Mouse (Mus musculus) Muller cell, postnatal 12 days (primary cell): ENCODE measurements at regions not wholly inside any gene's neighbourhood (a gene's known extent, or its start where the extent isn't known, plus 50 kb on each side); places are given as distances from the start of the nearest gene placed in this dataset.

Experiments used
- DNase-seq: peaks from one replicate; pipeline ENCODE4 v3.0.0-alpha.2; 2015; ENCODE audit errors: inconsistent ontology term

GRCm38 (mm10) chr2:80973217-80973616, 356.2 kb downstream of the Nup35 start:
- DNase-seq, result no peak

- no peak for DNase-seq
Measured at GRCm38 (mm10) chr2:80998296-80998695, 381.3 kb downstream of the Nup35 start.

- DNase-seq, result no peak
Measured at GRCm38 (mm10) chr2:81007071-81007470, 390.0 kb downstream of the Nup35 start.

GRCm38 (mm10) chr2:81023620-81024019, 406.6 kb downstream of the Nup35 start:
- DNase-seq, result no peak
